Mouse (Mus musculus) stomach, postnatal 0 days (tissue): ENCODE results near the gene Kbtbd8. TPM values are rescaled to one million over a fixed set of nuclear protein-coding genes. Genes with fewer than 3 reads are reported as not detected.

Experiments
- ATAC-seq: fragments of 200-750 bp; cut with Nextera tagmentation; 2 replicates; pipeline ENCODE4 v1.8.0; 2017; ENCODE audit not compliant: low FRiP score, low TSS enrichment
- DNase-seq: peaks from one replicate; pipeline ENCODE4 v3.0.0-alpha.2; 2016; ENCODE audit warnings: low spot score
- H3K27ac ChIP-seq: fragments of 300-500 bp; sonication (generic); replicated peaks from 2 replicates; pipeline ENCODE4 v1.5.1; 2014; ENCODE audit warnings: mild to moderate bottlenecking, control low read depth
- H3K27me3 ChIP-seq: fragments of 300-500 bp; sonication (generic); 2 replicates; pipeline ENCODE4 v1.6.1; 2014; ENCODE audit warnings: low read length; ENCODE audit not compliant: control insufficient read depth, insufficient read depth
- H3K36me3 ChIP-seq: fragments of 300-500 bp; sonication (generic); 2 replicates; pipeline ENCODE4 v1.6.1; 2014; ENCODE audit warnings: low read length, mixed read lengths; ENCODE audit not compliant: control insufficient read depth, insufficient read depth
- H3K4me1 ChIP-seq: fragments of 300-500 bp; sonication (generic); replicated peaks from 2 replicates; pipeline ENCODE4 v1.6.1; 2014; ENCODE audit warnings: antibody characterized with exemption; ENCODE audit not compliant: control insufficient read depth, insufficient read depth
- H3K4me2 ChIP-seq: fragments of 300-500 bp; sonication (generic); replicated peaks from 2 replicates; pipeline ENCODE4 v1.6.1; 2014; ENCODE audit warnings: low read depth, mild to moderate bottlenecking, control low read depth, moderate library complexity
- H3K4me3 ChIP-seq: fragments of 300-500 bp; sonication (generic); 2 replicates; pipeline ENCODE4 v1.5.1; 2014; ENCODE audit warnings: low read depth, low read length, control low read depth
- H3K9ac ChIP-seq: fragments of 300-500 bp; sonication (generic); 2 replicates; pipeline ENCODE4 v1.6.1; 2014; ENCODE audit warnings: mild to moderate bottlenecking, low read length, control low read depth, mixed read lengths
- H3K9me3 ChIP-seq: fragments of 300-500 bp; sonication (generic); 2 replicates; pipeline ENCODE4 v1.6.1; 2016; ENCODE audit warnings: low read length; ENCODE audit not compliant: control insufficient read depth
- CTCF ChIP-seq: IDR thresholded peaks from 2 replicates; pipeline ENCODE4 v1.5.1; 2016; ENCODE audit warnings: antibody characterized with exemption, low read depth, mild to moderate bottlenecking, moderate library complexity
- EP300 ChIP-seq: optimal IDR thresholded peaks from 2 replicates; pipeline ENCODE3; 2016; ENCODE audit warnings: antibody characterized with exemption
- WGBS: fragments of 180-500 bp; shearing (Covaris S2); extraction: QIAGEN DNeasy Blood & Tissue Kit; methylation state at CpG from one replicate; pipeline ENCODE4 v1.1.7; 2014; 5-methylcytosine and 5-hydroxymethylcytosine counted together
- polyA plus RNA-seq: library from polyadenylated mRNA; unstranded; fragments of >200 nt; fragmentation: Nextera tagmentation; extraction: Ambion mirVana; gene quantifications from 2 replicates; pipeline ENCODE4 v1.2.1, GENCODE M21; 2015

Gene Kbtbd8
- polyA plus RNA-seq, 1 experiment from 2014 or later = 1.8 TPM

- Histone ChIP-seq H3K27me3 (no peaks in the 10 kb centered on the region), H3K27ac (peak overlapping the region; percentile 65), H3K4me3 (peak overlapping the region; percentile 85), H3K9ac (peak overlapping the region; percentile 57), H3K36me3 (no peaks in the 10 kb centered on the region), H3K4me1 (0 out of 2 replicates have a peak, but pooled peaks cover 3% of the 10 kb centered on the region), H3K4me2 (peak overlapping the region; percentile 74), H3K9me3 (no peaks in the 10 kb centered on the region)
- under 1% methylated on average over 77 of the region's 103 CpGs for WGBS
- TF ChIP-seq CTCF = peak; percentile 51
- TF ChIP-seq EP300 = no peak
- DNase-seq (peak; percentile 96), ATAC-seq (peak; percentile 100)
Measured at GRCm38 (mm10) chr6:95117614-95118541, 838 bp downstream of the Kbtbd8 start.

- WGBS = 90% methylated on average over 3 of the region's 3 CpGs
- 0 out of 2 replicates have a peak, but pooled peaks cover 3% of the 10 kb centered on the region for H3K4me1 ChIP-seq
- no peaks in the 10 kb centered on the region for H3K36me3 ChIP-seq
- no peak overlapping the region for H3K4me2 ChIP-seq
- DNase-seq = no peak
- H3K27me3 ChIP-seq = no peaks in the 10 kb centered on the region
- no peak overlapping the region for H3K4me3 ChIP-seq
- H3K27ac ChIP-seq = no peak overlapping the region
- TF ChIP-seq EP300 (no peak), CTCF (no peak)
- no peak for ATAC-seq
- no peak overlapping the region for H3K9ac ChIP-seq
- H3K9me3 ChIP-seq = no peaks in the 10 kb centered on the region
Measured at GRCm38 (mm10) chr6:95119389-95119788, 2.3 kb downstream of the Kbtbd8 start.

DNA sequence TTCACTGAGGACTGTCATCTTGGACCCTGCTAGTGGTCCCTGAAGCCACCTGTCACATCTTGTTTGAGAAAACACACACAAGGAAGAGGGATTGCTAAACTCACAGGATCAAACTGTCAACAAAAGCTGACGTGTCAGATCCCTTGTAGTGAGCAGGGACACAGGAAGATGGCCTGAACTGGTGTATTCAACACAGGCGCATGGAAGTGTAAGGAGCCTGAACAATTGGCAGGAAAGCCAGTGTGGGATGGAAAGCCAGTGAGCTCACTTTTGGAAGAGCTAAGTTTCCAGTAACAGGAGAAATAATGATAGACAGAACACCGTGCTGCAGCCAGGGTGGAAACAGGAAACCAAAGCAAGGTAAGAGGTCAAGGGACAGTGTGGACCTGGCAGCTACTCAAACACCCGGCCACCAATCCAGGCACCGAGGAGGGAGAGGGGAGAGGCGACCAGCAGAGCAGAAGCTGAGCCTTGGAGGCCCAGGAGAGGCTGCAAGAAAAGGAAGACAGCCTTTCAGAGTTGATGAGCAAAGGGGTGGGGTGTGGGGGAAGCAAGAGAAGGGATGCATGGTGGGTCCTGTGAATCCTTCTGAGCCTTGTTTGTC, 33.0 kb downstream of the Kbtbd8 start:
- no peak for ATAC-seq
- TF ChIP-seq EP300 (no peak), CTCF (no peak)

GRCm38 (mm10) chr6:95150885-95151284, 33.8 kb downstream of the Kbtbd8 start:
- Histone ChIP-seq H3K9ac (no peak overlapping the region), H3K4me2 (no peak overlapping the region), H3K9me3 (no peaks in the 10 kb centered on the region), H3K4me1 (no peaks in the 10 kb centered on the region), H3K27ac (no peak overlapping the region), H3K27me3 (no peaks in the 10 kb centered on the region), H3K36me3 (no peaks in the 10 kb centered on the region), H3K4me3 (no peak overlapping the region)
- TF ChIP-seq EP300 (no peak), CTCF (no peak)
- DNase-seq (no peak), ATAC-seq (no peak)
- 91% methylated on average over 4 of the region's 4 CpGs for WGBS

More for the DNA sequence above, 33.0 kb downstream of the Kbtbd8 start:
- Histone ChIP-seq H3K4me2 (no peak overlapping the region), H3K27ac (no peak overlapping the region), H3K4me1 (no peaks in the 10 kb centered on the region), H3K36me3 (no peaks in the 10 kb centered on the region), H3K9me3 (no peaks in the 10 kb centered on the region), H3K9ac (no peak overlapping the region), H3K27me3 (no peaks in the 10 kb centered on the region), H3K4me3 (no peak overlapping the region)
- 28% methylated on average over 6 of the region's 6 CpGs for WGBS
- DNase-seq = no peak

DNA sequence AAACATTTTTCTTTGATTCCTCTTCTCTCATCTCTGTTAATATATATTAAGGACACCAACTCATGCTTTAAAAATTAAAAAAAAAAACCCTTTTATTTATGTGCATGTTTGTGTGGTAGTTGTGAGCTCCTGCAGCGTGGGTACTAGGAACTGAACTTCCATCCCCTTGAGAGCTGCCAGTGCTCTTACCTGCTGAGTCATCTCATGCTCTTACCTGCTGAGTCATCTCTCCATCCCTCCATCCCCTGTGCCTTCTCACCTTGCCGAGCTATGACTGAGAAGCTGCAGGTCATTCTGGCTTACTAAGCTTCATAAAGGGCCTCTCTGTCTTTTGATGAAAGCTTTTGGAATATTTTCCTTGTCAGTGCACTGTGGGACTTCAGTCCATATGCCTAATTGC, 34.5 kb downstream of the Kbtbd8 start:
- Histone ChIP-seq H3K4me3 (no peak overlapping the region), H3K36me3 (no peaks in the 10 kb centered on the region), H3K4me1 (no peaks in the 10 kb centered on the region), H3K9ac (no peak overlapping the region), H3K27me3 (no peaks in the 10 kb centered on the region), H3K9me3 (no peaks in the 10 kb centered on the region), H3K4me2 (no peak overlapping the region), H3K27ac (no peak overlapping the region)
- DNase-seq (no peak), ATAC-seq (no peak)
- TF ChIP-seq EP300 (no peak), CTCF (no peak)
- WGBS = 65% methylated on average over 2 of the region's 2 CpGs

- WGBS = 25% methylated on average over 4 of the region's 4 CpGs
- TF ChIP-seq EP300 = no peak
- TF ChIP-seq CTCF = no peak
- Histone ChIP-seq H3K4me1 (no peaks in the 10 kb centered on the region), H3K36me3 (no peaks in the 10 kb centered on the region), H3K27ac (no peak overlapping the region), H3K4me3 (no peak overlapping the region), H3K4me2 (no peak overlapping the region), H3K9ac (no peak overlapping the region), H3K9me3 (no peaks in the 10 kb centered on the region), H3K27me3 (no peaks in the 10 kb centered on the region)
- peak; percentile 59; the same call in 1 of the 2 replicates for ATAC-seq
- no peak for DNase-seq
Measured at GRCm38 (mm10) chr6:95163965-95164364, 46.9 kb downstream of the Kbtbd8 start.
